Mouse (Mus musculus): Measurements from ENCODE around the gene Dusp11.
"Not testable (repeated sequence)": the region's sequence is repeated elsewhere in the genome, so short reads cannot be mapped to it uniquely, and the experiment has no call there.

Gene Dusp11

GRCm38 (mm10) chr6:85935646-85936045 is 25.8 kb downstream of the Dusp11 start:
- DNase-seq (ENCODE audit: low spot score) = peak; percentile 38

GRCm38 (mm10) chr6:85934047-85934446 is 27.4 kb downstream of the Dusp11 start:
- no peak for DNase-seq (ENCODE audit: low spot score)

GRCm38 (mm10) chr6:85929312-85929711 is 32.2 kb downstream of the Dusp11 start:
- no peak for DNase-seq (ENCODE audit: low spot score)

- DNase-seq (ENCODE audit: low spot score) = no peak
These were observed 33.7 kb downstream of the Dusp11 start for GRCm38 (mm10) chr6:85927476-85928464.

GRCm38 (mm10) chr6:85926709-85927108 is 34.8 kb downstream of the Dusp11 start:
- no peak for DNase-seq (ENCODE audit: low spot score)

- DNase-seq (ENCODE audit: low spot score) = no peak
These were observed 37.8 kb downstream of the Dusp11 start for GRCm38 (mm10) chr6:85923643-85924042.

GRCm38 (mm10) chr6:85919401-85919800 is 42.1 kb downstream of the Dusp11 start:
- DNase-seq (ENCODE audit: low spot score) = no peak

GRCm38 (mm10) chr6:85918341-85918740 is 43.1 kb downstream of the Dusp11 start:
- DNase-seq (ENCODE audit: low spot score) = not testable (repeated sequence)

GRCm38 (mm10) chr6:85916596-85916995 is 44.9 kb downstream of the Dusp11 start:
- no peak for DNase-seq (ENCODE audit: low spot score)

- DNase-seq (ENCODE audit: low spot score) = peak; percentile 92
These were observed 45.6 kb downstream of the Dusp11 start, which contains the start of gene Nat8f1 for GRCm38 (mm10) chr6:85915539-85916513. Gene Nat8f1 (minus strand): TSS chr6:85915687.

GRCm38 (mm10) chr6:85915141-85915538 is 46.3 kb downstream of the Dusp11 start:
- DNase-seq (ENCODE audit: low spot score) = peak; percentile 37

GRCm38 (mm10) chr6:85911587-85911986 is 49.9 kb downstream of the Dusp11 start, which contains the start of gene Tprkb:
Gene Tprkb (plus strand): TSS chr6:85911865.
- no peak for DNase-seq (ENCODE audit: low spot score)

GRCm38 (mm10) chr6:85909704-85910103 is 51.8 kb downstream of the Dusp11 start:
- no peak for DNase-seq (ENCODE audit: low spot score)

GRCm38 (mm10) chr6:85908341-85908740 is 53.1 kb downstream of the Dusp11 start:
- DNase-seq (ENCODE audit: low spot score) = no peak

GRCm38 (mm10) chr6:85906911-85907351 is 54.5 kb downstream of the Dusp11 start:
- DNase-seq (ENCODE audit: low spot score) = not testable (repeated sequence)

GRCm38 (mm10) chr6:85904642-85905061 is 56.8 kb downstream of the Dusp11 start, which contains the start of gene Nat8f4:
Gene Nat8f4 (minus strand): TSS chr6:85904884.
- DNase-seq (ENCODE audit: low spot score) = not testable (repeated sequence)

- DNase-seq (ENCODE audit: low spot score) = no peak
These were observed 59.2 kb downstream of the Dusp11 start for GRCm38 (mm10) chr6:85902303-85902702.

GRCm38 (mm10) chr6:85898596-85899475 is 62.6 kb downstream of the Dusp11 start:
- DNase-seq (ENCODE audit: low spot score) = not testable (repeated sequence)

- DNase-seq (ENCODE audit: low spot score) = not testable (repeated sequence)
These were observed 66.3 kb downstream of the Dusp11 start for GRCm38 (mm10) chr6:85895061-85895648.
